Mouse (Mus musculus): ENCODE results near the gene Zc2hc1b. TPM values are rescaled to one million over a fixed set of nuclear protein-coding genes. Genes with fewer than 3 reads are reported as not detected.

Gene Zc2hc1b
- polyA plus RNA-seq, 1 experiment = not detected

- no peak for DNase-seq (ENCODE audit: low spot score)
Measured at GRCm38 (mm10) chr10:13115030-13115429, 62.8 kb downstream of the Zc2hc1b start.

- DNase-seq (ENCODE audit: low spot score) = no peak
Measured at GRCm38 (mm10) chr10:13113641-13114040, 64.2 kb downstream of the Zc2hc1b start.

- no peak for DNase-seq (ENCODE audit: low spot score)
Measured at GRCm38 (mm10) chr10:13112849-13113248, 65.0 kb downstream of the Zc2hc1b start.

GRCm38 (mm10) chr10:13109781-13110180 is 68.0 kb downstream of the Zc2hc1b start:
- no peak for DNase-seq (ENCODE audit: low spot score)

DNA sequence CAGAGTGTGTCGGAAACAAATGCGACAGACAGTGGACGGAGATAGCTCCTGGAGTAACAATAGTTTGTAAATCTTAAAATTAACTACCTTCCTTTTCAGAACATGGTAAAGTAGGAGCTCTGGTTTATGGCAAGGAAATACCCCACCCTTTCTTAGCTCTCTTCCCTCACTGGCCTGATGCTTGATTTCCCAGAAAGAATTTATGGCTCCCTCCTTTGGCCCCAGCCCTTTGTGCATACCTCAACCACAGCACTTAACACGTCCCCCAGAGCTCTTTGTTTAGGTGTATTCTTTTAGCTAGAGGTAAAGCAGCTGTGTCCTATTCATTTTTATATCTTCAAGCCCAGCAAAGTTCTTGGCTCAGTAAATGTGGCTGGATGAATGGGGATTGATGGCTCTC is 69.0 kb downstream of the Zc2hc1b start:
- no peak for DNase-seq (ENCODE audit: low spot score)

DNA sequence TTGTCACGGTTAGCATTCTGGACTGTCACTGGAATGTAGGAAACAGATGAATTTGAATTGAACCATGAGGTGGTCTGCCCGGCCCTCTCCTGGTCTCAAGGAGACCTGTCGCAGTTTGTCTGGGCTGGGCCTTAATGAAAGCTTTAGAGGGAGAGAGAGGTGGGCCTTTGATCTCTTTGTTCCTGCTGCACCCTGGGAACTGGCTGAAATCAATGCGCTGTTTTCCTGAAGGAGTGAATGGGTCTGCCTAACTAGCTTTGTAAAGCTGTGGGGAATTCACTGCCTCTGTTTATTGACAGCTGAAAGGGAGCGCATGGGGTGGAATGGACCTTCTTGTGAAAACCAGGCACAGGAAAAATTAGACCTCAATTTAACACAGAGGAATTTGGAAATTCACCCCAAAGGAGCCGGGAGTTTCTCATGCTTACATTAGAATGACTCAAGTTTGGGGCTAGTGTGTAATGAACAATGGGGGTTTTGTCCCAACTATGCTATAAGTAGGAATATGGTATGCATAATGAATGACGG is 69.7 kb downstream of the Zc2hc1b start:
- DNase-seq (ENCODE audit: low spot score) = no peak

DNA sequence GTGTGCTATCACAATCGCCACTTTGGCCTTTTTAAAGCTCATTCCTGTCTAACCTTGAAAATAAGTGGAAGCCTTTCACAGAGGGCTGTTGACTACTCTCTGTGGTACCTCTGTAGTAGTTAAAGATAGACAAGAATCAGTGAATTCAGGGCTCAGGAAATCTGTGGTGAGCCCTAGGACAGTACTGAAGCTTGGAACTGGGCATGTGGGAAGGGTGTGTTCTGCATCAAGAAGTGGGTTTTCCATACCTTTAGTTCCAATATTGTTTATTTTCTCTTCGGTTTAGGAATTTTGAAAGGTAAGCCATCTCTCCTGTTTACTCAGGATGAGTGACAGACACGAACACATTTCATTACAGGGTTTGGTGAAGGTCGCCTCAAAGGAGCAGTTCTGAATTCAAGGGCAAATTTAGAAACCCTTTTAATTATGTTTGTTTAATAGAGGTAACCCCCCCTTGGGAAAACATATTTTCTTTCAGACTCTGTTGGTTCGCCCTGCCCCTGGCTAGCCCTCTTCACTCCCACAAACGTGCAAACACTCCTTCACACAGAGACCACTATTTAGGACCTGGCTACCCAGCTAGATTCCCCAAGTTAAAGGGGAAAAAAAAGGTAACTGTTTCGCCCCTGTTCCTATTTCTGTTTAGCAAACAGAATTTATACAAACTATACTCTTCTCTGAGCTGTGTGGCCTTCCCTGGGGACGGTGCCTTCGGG is 70.8 kb downstream of the Zc2hc1b start:
- DNase-seq (ENCODE audit: low spot score) = no peak

DNA sequence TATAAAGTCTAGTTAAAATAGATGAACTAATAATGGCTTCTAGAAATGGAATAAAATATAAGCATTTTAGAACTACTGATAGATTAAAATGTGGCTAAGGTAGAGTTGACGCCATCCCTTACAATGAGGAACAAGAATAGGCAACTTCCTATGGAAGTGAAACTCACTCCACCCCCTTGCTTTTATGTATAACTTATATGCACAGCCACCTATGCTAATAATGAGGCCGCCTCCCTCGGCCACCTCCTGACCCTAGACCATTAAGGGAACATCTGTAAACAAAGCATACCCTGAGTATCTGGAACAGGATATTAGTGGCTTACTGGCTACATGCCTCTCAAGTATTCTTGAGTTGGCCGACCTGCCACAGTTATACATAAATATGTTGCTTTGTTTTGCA is 74.0 kb downstream of the Zc2hc1b start:
- DNase-seq (ENCODE audit: low spot score) = no peak

GRCm38 (mm10) chr10:13102360-13102759 is 75.5 kb downstream of the Zc2hc1b start:
- DNase-seq (ENCODE audit: low spot score) = no peak

GRCm38 (mm10) chr10:13100061-13100648 is 77.7 kb downstream of the Zc2hc1b start:
- no peak for DNase-seq (ENCODE audit: low spot score)

Other genes starting within 250 kb of the Zc2hc1b start
- 10.3 and 12.3 TPM in 2 replicates for gene Stx11, start 213.7 kb downstream of the Zc2hc1b start, polyA plus RNA-seq (2012; rRNA removed)
- 17.6 and 21.8 TPM in 2 replicates for gene Sf3b5, start 172.7 kb downstream of the Zc2hc1b start, polyA plus RNA-seq (2012; rRNA removed)
- gene Plagl1, start 117.5 kb downstream of the Zc2hc1b start, polyA plus RNA-seq (2012; rRNA removed) = 29.8 and 31.3 TPM in 2 replicates
- 27.8 and 28.4 TPM in 2 replicates for gene Ltv1, start 15.1 kb upstream of the Zc2hc1b start, polyA plus RNA-seq (2012; rRNA removed)

Data from urinary bladder, adult 2 months (tissue).